Mouse (Mus musculus) heart, embryonic 12.5 days (tissue): Measurements from ENCODE around the gene Ppm1a. TPM values are rescaled to one million over a fixed set of nuclear protein-coding genes. Genes with fewer than 3 reads are reported as not detected.

Experiments used
- ATAC-seq: fragments of 200-750 bp; cut with Nextera tagmentation; 2 replicates; pipeline ENCODE4 v1.8.0; 2017; ENCODE audit warnings: moderate TSS enrichment, moderate library complexity; ENCODE audit not compliant: insufficient number of reproducible peaks, low FRiP score
- H3K27ac ChIP-seq: fragments of 300-500 bp; sonication (generic); 2 replicates; pipeline ENCODE4 v1.5.1; 2016; ENCODE audit warnings: mild to moderate bottlenecking, moderate library complexity; ENCODE audit not compliant: poor library complexity, severe bottlenecking
- H3K27me3 ChIP-seq: fragments of 300-500 bp; sonication (generic); replicated peaks from 2 replicates; pipeline ENCODE4 v1.6.1; 2016; ENCODE audit warnings: mild to moderate bottlenecking, moderate library complexity
- H3K36me3 ChIP-seq: fragments of 300-500 bp; sonication (generic); 2 replicates; pipeline ENCODE4 v1.6.1; 2016; ENCODE audit warnings: mild to moderate bottlenecking, moderate library complexity
- H3K4me1 ChIP-seq: fragments of 300-500 bp; sonication (generic); replicated peaks from 2 replicates; pipeline ENCODE4 v1.6.1; 2016; ENCODE audit warnings: mild to moderate bottlenecking
- H3K4me2 ChIP-seq: fragments of 300-500 bp; sonication (generic); 2 replicates; pipeline ENCODE4 v1.6.1; 2016; ENCODE audit warnings: mild to moderate bottlenecking, moderate library complexity
- H3K4me3 ChIP-seq: fragments of 300-500 bp; sonication (generic); 2 replicates; pipeline ENCODE4 v1.5.1; 2016; ENCODE audit warnings: mild to moderate bottlenecking
- H3K9ac ChIP-seq: fragments of 300-500 bp; sonication (generic); 2 replicates; pipeline ENCODE4 v1.6.1; 2016; ENCODE audit warnings: mild to moderate bottlenecking, moderate library complexity
- H3K9me3 ChIP-seq: fragments of 300-500 bp; sonication (generic); replicated peaks from 2 replicates; pipeline ENCODE4 v1.6.1; 2016; ENCODE audit warnings: mild to moderate bottlenecking, moderate library complexity
- WGBS: fragments of 180-500 bp; shearing (Covaris S2); methylation state at CpG from one replicate; pipeline ENCODE4 v1.1.7; 2016; 5-methylcytosine and 5-hydroxymethylcytosine counted together
- polyA plus RNA-seq: library from polyadenylated mRNA; unstranded; fragments of >200 nt; fragmentation: Nextera tagmentation; extraction: Ambion mirVana; gene quantifications from 2 replicates; pipeline ENCODE4 v1.2.1, GENCODE M21; 2016

The Ppm1a gene
- polyA plus RNA-seq, 1 experiment from 2014 or later = 65.0 TPM

DNA sequence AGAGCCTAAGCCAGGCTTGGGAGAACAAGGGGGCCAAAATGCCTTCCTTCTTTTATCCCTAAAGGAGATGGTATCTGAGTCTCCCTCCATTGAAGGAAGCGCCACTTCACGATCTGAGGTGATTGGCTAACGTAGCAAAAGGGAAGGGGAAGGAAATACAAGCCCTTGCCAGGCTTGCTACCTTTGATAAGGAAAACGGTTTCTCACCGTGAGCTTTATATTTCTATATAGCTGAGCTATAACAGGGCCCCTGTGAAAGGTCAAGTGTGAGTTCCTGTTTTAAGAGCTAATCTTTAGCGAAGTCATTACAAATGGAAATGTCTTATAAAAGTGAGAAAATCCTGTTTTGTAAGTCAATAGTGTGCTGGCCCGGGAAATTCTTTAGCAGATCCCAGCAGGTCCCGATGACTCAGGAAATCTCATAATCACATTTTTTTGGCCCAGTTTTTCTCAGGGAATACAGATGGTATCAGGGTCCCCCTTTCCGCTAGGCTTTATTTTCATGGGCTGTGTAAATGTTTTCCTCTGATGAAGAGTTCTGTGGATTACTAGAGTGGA, 12.4 kb upstream of the Ppm1a start:
- 33% methylated on average over 9 of the region's 9 CpGs for WGBS
- Histone ChIP-seq H3K27ac (no peak overlapping the region), H3K9ac (no peak overlapping the region)

DNA sequence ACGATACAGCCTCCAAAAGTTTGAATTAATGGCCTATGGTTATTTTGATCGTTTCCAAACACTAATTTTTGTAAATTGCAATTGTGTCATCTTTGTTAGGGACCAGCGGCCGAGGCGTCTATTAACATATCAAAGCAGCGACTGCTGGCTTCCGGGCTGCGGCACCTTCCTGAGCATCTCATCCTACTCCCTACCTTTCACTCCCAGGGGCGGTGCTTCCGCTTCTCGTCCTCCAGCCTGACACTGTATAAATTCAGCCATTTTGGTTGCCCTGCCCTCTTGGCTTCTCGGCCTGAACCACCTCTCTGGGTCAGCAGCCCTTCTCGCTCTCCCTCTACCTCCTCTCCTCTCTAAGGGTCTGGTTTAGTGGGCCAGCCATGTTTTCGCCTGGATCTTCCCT, 11.8 kb upstream of the Ppm1a start:
- Histone ChIP-seq H3K4me3 (no peak overlapping the region), H3K4me2 (no peak overlapping the region), H3K9me3 (no peaks in the 10 kb centered on the region), H3K27ac (no peak overlapping the region), H3K9ac (no peak overlapping the region), H3K36me3 (no peaks in the 10 kb centered on the region), H3K27me3 (no peaks in the 10 kb centered on the region), H3K4me1 (peaks cover 8% of the 10 kb centered on the region)
- WGBS = 45% methylated on average over 14 of the region's 14 CpGs
- ATAC-seq = no peak

More for the DNA sequence above, 12.4 kb upstream of the Ppm1a start:
- Histone ChIP-seq H3K4me3 (no peak overlapping the region), H3K27me3 (no peaks in the 10 kb centered on the region), H3K9me3 (no peaks in the 10 kb centered on the region), H3K36me3 (no peaks in the 10 kb centered on the region), H3K4me1 (peaks cover 3% of the 10 kb centered on the region; the same call in 1 of the 2 replicates), H3K4me2 (no peak overlapping the region)
- no peak for ATAC-seq

DNA sequence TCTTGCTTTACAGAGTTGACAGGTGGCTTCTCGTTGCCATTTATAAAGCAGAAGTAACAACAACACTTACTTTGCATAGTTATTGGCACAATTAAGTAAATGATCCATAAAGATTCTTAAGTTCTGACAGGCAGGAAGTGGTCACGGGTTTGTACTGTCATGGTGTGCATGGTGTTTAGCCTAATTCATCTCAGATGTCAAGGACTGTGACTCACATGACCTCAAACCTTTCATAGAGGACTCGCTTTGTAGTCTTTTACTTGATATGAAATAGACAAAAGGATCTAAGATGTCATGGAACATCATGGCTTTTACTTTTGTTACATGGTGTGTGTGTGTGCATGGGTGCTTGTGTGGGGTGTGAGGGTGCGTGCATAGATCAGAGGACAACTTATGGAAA, 8.9 kb upstream of the Ppm1a start:
- WGBS = 85% methylated on average over 4 of the region's 4 CpGs
- no peaks in the 10 kb centered on the region for H3K27me3 ChIP-seq
- no peak overlapping the region for H3K4me3 ChIP-seq
- H3K4me2 ChIP-seq = no peak overlapping the region
- H3K9me3 ChIP-seq = no peaks in the 10 kb centered on the region
- H3K4me1 ChIP-seq = peaks cover 17% of the 10 kb centered on the region
- H3K9ac ChIP-seq = no peak overlapping the region
- no peak for ATAC-seq
- H3K27ac ChIP-seq = no peak overlapping the region
- no peaks in the 10 kb centered on the region for H3K36me3 ChIP-seq

DNA sequence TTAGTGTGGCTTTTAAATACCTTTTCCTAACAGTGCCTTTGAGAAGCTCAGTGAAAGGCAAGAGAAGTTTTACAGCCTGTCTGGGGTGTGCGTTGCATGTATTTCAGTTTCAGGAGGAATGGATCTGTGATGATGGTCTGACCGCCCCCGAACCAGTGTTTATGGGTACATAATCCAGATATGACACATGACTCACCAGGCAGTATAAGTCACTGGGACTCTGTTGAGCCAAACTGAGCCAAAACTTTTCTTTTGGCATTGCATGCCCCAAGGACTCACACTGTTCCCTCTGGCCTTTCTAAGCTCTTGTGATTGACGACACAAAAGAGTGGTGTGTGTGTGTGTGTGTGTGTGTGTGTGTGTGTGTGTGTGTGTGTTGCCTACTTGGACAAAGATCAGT, 8.4 kb upstream of the Ppm1a start:
- no peaks in the 10 kb centered on the region for H3K36me3 ChIP-seq
- H3K27ac ChIP-seq = no peak overlapping the region
- ATAC-seq = no peak
- no peak overlapping the region for H3K4me2 ChIP-seq
- H3K4me3 ChIP-seq = no peak overlapping the region
- H3K9me3 ChIP-seq = no peaks in the 10 kb centered on the region
- WGBS = 90% methylated on average over 4 of the region's 4 CpGs
- H3K9ac ChIP-seq = no peak overlapping the region
- no peaks in the 10 kb centered on the region for H3K27me3 ChIP-seq
- H3K4me1 ChIP-seq = peaks cover 17% of the 10 kb centered on the region

DNA sequence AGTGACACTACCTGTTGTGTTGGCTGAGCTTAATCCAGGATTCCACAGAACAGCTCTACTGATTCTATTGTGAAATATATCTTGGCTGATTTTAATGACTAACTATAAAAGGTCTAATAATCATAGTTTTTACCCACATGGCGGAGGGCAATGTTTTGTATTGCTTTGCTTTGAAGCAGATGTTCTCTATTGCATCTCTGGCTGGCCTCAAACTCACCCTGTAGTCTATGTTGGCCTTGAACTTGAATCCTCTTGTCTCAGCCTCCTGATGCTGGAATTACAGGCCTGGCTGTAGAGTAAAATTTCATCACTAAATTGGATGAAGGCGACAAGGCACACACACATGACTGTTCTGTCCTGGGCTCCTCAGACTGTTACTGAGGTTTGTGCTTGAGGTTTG, 7.8 kb upstream of the Ppm1a start:
- H3K4me1 ChIP-seq = peaks cover 17% of the 10 kb centered on the region
- no peaks in the 10 kb centered on the region for H3K27me3 ChIP-seq
- H3K9ac ChIP-seq = no peak overlapping the region
- H3K4me2 ChIP-seq = no peak overlapping the region
- no peak overlapping the region for H3K4me3 ChIP-seq
- no peaks in the 10 kb centered on the region for H3K36me3 ChIP-seq
- WGBS = 86% methylated on average over 2 of the region's 2 CpGs
- no peaks in the 10 kb centered on the region for H3K9me3 ChIP-seq
- H3K27ac ChIP-seq = peak overlapping the region; percentile 38; the same call in 1 of the 2 replicates
- no peak for ATAC-seq

DNA sequence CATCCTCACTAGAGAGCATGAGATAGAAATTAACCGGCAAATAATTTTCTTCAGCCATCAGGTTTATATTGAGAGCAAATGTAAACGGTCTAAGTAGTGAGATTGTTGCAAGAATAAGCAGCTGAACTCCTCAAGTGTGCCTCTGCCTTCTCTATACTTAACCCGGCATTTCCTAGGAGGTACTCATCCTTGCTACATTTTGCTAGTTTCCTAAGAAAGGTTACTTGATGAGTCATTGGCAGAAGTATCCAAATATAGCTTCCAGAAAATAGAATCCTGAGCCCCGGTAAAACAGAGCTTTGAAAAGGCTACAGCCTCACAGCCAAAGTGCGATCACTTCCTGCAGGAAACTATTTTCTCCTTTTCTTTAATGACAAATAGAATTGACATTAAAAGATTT, 7.2 kb upstream of the Ppm1a start:
- Histone ChIP-seq H3K4me2 (no peak overlapping the region), H3K36me3 (no peaks in the 10 kb centered on the region), H3K4me3 (no peak overlapping the region), H3K4me1 (peaks cover 17% of the 10 kb centered on the region), H3K9ac (no peak overlapping the region), H3K27ac (peak overlapping the region; percentile 38; the same call in 1 of the 2 replicates), H3K27me3 (no peaks in the 10 kb centered on the region), H3K9me3 (no peaks in the 10 kb centered on the region)
- 58% methylated on average over 5 of the region's 5 CpGs for WGBS
- ATAC-seq = no peak

DNA sequence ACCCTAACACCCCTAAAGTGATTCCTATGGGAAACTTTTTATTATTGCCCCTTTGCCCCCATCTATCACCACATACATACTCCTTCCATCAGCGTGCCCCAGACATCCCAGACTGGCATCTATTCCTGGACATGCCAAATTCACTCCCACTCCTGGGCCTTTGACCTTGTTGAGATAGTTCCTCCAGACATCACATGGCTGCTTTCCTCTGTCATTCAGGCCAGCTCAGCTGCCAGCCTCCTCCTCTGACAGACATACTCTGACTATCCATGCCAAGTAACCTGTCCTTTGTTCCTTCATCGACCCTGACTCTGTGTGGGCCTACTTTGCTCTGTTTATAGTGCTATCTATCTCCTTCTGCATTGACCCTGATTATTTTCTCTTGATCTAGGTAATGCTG, 6.6 kb upstream of the Ppm1a start:
- ATAC-seq = no peak
- Histone ChIP-seq H3K4me1 (peaks cover 17% of the 10 kb centered on the region), H3K27me3 (no peaks in the 10 kb centered on the region), H3K27ac (peak overlapping the region; percentile 30; the same call in 1 of the 2 replicates), H3K9ac (no peak overlapping the region), H3K9me3 (no peaks in the 10 kb centered on the region), H3K4me3 (no peak overlapping the region), H3K4me2 (no peak overlapping the region), H3K36me3 (no peaks in the 10 kb centered on the region)
- WGBS = 38% methylated on average over 2 of the region's 2 CpGs

DNA sequence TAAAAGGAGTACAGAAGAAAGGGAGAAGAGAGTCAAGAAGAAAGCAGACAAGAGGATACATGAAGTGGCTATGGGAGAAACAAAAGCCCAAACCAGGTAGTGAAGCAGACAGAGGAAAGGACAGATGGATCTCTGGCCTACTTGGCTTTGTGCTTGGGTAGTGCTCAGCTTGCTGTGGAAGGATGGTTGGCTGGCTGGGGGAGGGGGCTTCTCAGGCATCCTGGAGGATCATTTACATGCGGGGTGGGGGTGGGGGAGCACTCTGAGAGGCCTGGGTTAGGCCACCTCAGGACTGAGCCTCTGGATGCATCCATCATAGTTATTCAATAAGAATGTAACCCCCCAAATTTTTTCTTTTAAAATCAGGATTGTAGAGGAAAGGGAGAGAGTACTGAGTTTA, 341 bp downstream of the Ppm1a start:
- no peaks in the 10 kb centered on the region for H3K36me3 ChIP-seq
- no peak overlapping the region for H3K4me2 ChIP-seq
- H3K9me3 ChIP-seq = no peaks in the 10 kb centered on the region
- H3K4me1 ChIP-seq = peaks cover 25% of the 10 kb centered on the region
- H3K9ac ChIP-seq = no peak overlapping the region
- no peak overlapping the region for H3K27ac ChIP-seq
- no peak for ATAC-seq
- H3K27me3 ChIP-seq = no peaks in the 10 kb centered on the region
- 0% methylated on average over 1 of the region's 1 CpGs for WGBS
- no peak overlapping the region for H3K4me3 ChIP-seq

DNA sequence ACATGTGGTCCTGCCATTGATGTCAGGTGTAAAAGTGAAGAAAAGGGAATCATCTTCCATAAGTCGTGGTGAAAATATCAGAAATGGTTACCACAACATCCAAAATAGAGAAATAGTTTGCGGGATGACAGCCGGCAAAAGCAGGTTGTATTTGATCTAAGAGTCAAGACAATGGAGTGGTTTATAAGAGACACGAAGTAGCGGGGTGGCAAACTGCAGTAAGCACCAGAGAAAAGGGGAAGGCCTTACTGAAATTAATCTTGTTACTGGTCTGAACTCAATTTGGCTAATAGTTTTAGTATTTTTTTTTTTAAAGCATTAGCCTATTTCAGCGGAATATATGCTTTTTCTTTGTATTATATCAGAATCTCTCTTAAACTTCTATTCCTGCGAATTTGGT, 2.7 kb downstream of the Ppm1a start:
- no peaks in the 10 kb centered on the region for H3K27me3 ChIP-seq
- no peak overlapping the region for H3K9ac ChIP-seq
- 17% methylated on average over 7 of the region's 7 CpGs for WGBS
- H3K4me2 ChIP-seq = peak overlapping the region; percentile 76
- ATAC-seq = no peak
- H3K36me3 ChIP-seq = no peaks in the 10 kb centered on the region
- peak overlapping the region; percentile 93; the same call in 1 of the 2 replicates for H3K4me3 ChIP-seq
- H3K9me3 ChIP-seq = no peaks in the 10 kb centered on the region
- H3K4me1 ChIP-seq = peaks cover 34% of the 10 kb centered on the region
- no peak overlapping the region for H3K27ac ChIP-seq

DNA sequence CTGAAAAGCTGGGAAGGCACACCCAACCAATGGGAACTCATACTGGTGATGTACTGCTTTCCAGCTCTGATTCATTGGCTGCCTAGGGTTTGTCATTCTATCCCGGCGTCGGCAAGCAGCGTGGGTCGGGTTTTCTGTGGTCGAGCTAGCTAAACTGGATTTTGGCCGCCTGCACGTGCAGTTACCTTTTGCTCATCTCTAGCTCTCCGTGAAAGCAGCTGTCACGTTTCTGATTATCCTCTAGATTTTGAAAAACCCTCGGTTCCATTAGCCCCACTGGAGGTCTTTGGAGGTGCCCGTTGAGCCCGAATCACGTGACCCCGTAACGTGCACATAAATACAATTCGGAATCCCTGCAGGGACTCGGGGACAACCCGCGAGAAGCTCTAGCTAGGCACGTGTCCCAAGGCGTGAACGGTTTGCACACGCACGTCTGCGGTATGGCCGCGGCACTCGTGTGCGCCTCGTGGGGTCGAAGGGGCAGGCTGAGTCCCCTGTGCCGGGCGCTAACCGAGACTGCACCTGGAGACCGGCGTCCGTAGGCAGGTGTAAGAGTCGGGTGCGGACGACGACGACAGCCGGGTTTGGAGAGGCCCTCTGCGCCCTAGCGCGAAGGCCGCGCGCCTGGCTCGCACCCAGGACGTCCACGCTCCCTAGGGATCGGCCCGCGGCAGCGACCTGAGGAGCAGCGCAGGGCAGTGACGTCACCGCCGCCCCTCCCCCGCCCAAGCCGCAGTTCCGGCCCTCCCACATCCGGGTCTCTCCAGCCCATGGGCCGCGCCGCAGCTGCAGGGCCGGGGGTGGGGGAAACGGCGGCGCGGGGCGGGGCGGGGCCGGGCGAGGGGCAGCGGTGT, 3.3 kb downstream of the Ppm1a start:
- under 1% methylated on average over 70 of the region's 78 CpGs for WGBS
- peak overlapping the region; percentile 76 for H3K4me2 ChIP-seq
- peak overlapping the region; percentile 99 for H3K27ac ChIP-seq
- H3K9me3 ChIP-seq = no peaks in the 10 kb centered on the region
- peaks cover 34% of the 10 kb centered on the region for H3K4me1 ChIP-seq
- peak overlapping the region; percentile 99 for H3K9ac ChIP-seq
- ATAC-seq = peak; percentile 96
- H3K27me3 ChIP-seq = no peaks in the 10 kb centered on the region
- no peaks in the 10 kb centered on the region for H3K36me3 ChIP-seq
- H3K4me3 ChIP-seq = peak overlapping the region; percentile 93

DNA sequence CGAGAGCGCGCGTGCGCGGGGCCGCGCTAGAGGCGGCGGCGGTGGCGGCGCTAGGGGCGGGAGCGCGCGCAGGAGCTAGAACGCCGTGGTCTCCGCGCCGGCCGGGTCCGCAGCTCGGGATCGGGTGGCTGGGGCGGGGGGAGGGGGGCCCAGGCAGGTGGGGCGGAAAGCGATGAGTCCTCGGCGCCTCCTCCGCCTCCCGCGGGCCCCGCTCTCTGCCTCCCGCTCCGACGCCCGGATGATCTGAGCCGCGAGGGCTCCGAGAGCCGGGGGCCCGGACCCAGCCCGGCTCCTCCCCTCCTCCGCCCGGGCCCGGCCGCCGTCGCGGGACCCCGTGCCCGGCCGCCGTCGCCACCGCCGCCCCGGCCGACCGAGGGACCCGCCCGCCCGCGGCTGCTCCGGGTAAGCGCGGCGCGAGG, 4.0 kb downstream of the Ppm1a start:
- Histone ChIP-seq H3K27me3 (no peaks in the 10 kb centered on the region), H3K9ac (peak overlapping the region; percentile 99), H3K9me3 (no peaks in the 10 kb centered on the region), H3K4me2 (peak overlapping the region; percentile 76), H3K4me1 (peaks cover 33% of the 10 kb centered on the region), H3K27ac (peak overlapping the region; percentile 99), H3K4me3 (peak overlapping the region; percentile 93), H3K36me3 (no peaks in the 10 kb centered on the region)
- peak; percentile 66; the same call in 1 of the 2 replicates for ATAC-seq
- WGBS = under 1% methylated on average over 38 of the region's 71 CpGs
